Mouse (Mus musculus): ENCODE data around the gene Akt2. TPM values are rescaled to one million over a fixed set of nuclear protein-coding genes. Genes with fewer than 3 reads are reported as not detected.

Gene Akt2
- polyA plus RNA-seq, 1 experiment from 2014 or later = 98.8 TPM

- peak overlapping the region; percentile 98 for H3K27ac ChIP-seq
- H3K36me3 ChIP-seq = peaks cover 6% of the 10 kb centered on the region; the same call in 1 of the 2 replicates
- ATAC-seq (ENCODE audit: insufficient number of reproducible peaks, insufficient read depth, low FRiP score, low TSS enrichment, low read depth) = no peak
- H3K9ac ChIP-seq (replicated peaks) = peak overlapping the region; percentile 80; the same call in 1 of the 2 replicates
- H3K4me3 ChIP-seq (replicated peaks) = peak overlapping the region; percentile 63
- WGBS = 56% methylated on average over 4 of the region's 4 CpGs
- no peaks in the 10 kb centered on the region for H3K9me3 ChIP-seq
- H3K4me2 ChIP-seq = peak overlapping the region; percentile 78
- H3K4me1 ChIP-seq (replicated peaks) = peaks cover 11% of the 10 kb centered on the region
- no peaks in the 10 kb centered on the region for H3K27me3 ChIP-seq
Observed at GRCm38 (mm10) chr7:27590566-27591213, 662 bp upstream of the Akt2 start.

GRCm38 (mm10) chr7:27592217-27592929 is 1.0 kb downstream of the Akt2 start:
- peak overlapping the region; percentile 63 for H3K4me3 ChIP-seq (replicated peaks)
- 1% methylated on average over 17 of the region's 17 CpGs for WGBS

DNA sequence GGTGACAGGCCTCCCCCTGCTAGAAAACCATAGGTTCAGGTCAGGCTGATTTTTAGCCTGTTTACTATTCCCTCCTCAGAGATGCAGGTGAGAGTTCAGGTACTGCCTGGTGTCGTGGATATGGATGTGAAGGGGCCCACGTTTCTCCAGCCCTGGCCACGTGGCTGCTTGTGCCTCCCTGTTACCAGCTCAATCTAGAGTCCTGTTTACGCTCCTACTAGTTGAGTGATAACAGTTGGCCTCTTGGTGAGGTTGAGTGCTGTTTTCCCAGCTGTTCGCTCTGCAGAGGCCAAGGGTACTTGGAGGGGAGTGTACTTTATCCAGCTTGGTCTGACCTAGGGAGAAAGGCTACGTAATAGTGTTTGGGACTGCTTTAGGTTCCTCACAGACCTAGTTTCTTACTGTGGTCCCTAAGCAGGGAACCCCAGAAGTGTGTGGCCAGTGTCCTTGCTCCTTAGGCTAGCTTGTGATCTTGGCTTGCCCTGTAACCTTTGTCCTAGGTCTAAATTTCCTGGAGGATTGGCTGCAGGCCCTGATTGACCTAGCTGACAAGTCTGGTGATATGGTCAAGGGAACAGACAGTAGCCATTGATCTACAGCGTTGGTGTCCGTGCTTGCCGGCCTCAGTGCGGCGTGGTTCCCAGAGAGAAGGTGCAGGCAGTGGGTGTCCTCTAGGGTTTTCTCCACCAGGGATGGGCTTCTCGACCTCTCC is 1.7 kb downstream of the Akt2 start:
- 66% methylated on average over 12 of the region's 12 CpGs for WGBS
- no peak for ATAC-seq (ENCODE audit: insufficient number of reproducible peaks, insufficient read depth, low FRiP score, low TSS enrichment, low read depth)
- H3K36me3 ChIP-seq = peaks cover 9% of the 10 kb centered on the region; the same call in 1 of the 2 replicates
- H3K27me3 ChIP-seq = no peaks in the 10 kb centered on the region
- peak overlapping the region; percentile 78 for H3K4me2 ChIP-seq
- H3K9me3 ChIP-seq = no peaks in the 10 kb centered on the region
- peak overlapping the region; percentile 63 for H3K4me3 ChIP-seq (replicated peaks)
- peak overlapping the region; percentile 80 for H3K9ac ChIP-seq (replicated peaks)
- H3K4me1 ChIP-seq (replicated peaks) = peaks cover 23% of the 10 kb centered on the region
- H3K27ac ChIP-seq = peak overlapping the region; percentile 98

More at GRCm38 (mm10) chr7:27592217-27592929, 1.0 kb downstream of the Akt2 start:
- Histone ChIP-seq H3K27me3 (no peaks in the 10 kb centered on the region), H3K9me3 (no peaks in the 10 kb centered on the region), H3K4me2 (peak overlapping the region; percentile 78), H3K36me3 (peaks cover 9% of the 10 kb centered on the region; the same call in 1 of the 2 replicates), H3K9ac (replicated peaks) (peak overlapping the region; percentile 80), H3K27ac (peak overlapping the region; percentile 98), H3K4me1 (replicated peaks) (peaks cover 23% of the 10 kb centered on the region)
- ATAC-seq (ENCODE audit: insufficient number of reproducible peaks, insufficient read depth, low FRiP score, low TSS enrichment, low read depth) = peak; percentile 78

DNA sequence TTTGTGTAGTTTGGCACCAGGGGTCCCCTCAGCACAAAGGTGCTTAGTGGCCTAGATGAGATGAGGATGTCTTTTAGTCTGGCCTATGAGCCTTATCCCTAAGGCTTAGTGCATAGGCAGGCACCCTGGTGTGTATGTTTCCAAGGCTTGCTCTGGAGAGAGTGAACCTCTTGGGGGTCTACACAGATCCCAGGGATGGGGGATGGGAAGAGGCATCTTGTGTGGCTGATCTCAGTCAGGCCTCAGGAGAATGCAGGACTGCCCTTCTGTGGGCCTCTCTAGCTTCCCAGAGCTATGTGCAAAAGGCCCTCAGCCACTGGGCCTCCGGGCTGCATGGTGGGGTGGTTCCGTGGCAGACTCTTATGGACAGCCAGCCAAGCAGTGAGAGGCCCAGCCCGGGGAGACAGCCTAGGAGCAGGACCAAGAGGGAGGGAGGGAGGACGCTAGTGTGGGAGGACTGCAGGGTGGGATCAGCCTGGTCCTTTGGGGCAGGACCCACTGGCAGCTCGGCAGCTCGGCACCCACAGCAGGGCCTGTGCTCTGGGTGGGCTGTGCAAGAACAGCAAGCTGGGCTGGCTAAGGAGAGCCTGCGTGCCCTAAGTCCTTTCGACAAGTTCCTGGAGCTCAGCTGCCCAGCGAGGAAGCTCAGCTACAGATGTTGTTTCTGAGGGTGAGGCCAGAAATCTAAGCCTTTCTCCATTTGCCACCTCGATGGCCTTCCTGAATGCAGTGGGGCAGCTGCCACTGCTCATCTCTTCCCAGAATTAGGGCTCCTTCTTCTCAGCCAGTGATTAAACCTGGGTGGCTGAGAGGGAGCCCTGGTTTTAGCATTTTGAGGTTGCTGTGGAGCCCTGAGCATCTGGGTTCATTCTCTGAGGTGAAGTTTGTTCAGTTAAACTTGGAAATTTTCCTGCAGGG is 5.5 kb downstream of the Akt2 start:
- peaks cover 37% of the 10 kb centered on the region for H3K4me1 ChIP-seq (replicated peaks)
- H3K27me3 ChIP-seq = no peaks in the 10 kb centered on the region
- H3K9ac ChIP-seq (replicated peaks) = peak overlapping the region; percentile 1
- peaks cover 9% of the 10 kb centered on the region; the same call in 1 of the 2 replicates for H3K36me3 ChIP-seq
- ATAC-seq (ENCODE audit: insufficient number of reproducible peaks, insufficient read depth, low FRiP score, low TSS enrichment, low read depth) = no peak
- no peak overlapping the region for H3K4me3 ChIP-seq (replicated peaks)
- no peaks in the 10 kb centered on the region for H3K9me3 ChIP-seq
- no peak overlapping the region for H3K4me2 ChIP-seq
- H3K27ac ChIP-seq = peak overlapping the region; percentile 75
- WGBS = 56% methylated on average over 10 of the region's 10 CpGs

- Histone ChIP-seq H3K9ac (replicated peaks) (no peak overlapping the region), H3K4me1 (replicated peaks) (peaks cover 35% of the 10 kb centered on the region), H3K27me3 (no peaks in the 10 kb centered on the region), H3K36me3 (peaks cover 9% of the 10 kb centered on the region; the same call in 1 of the 2 replicates), H3K9me3 (no peaks in the 10 kb centered on the region), H3K27ac (no peak overlapping the region), H3K4me2 (no peak overlapping the region), H3K4me3 (replicated peaks) (no peak overlapping the region)
- ATAC-seq (ENCODE audit: insufficient number of reproducible peaks, insufficient read depth, low FRiP score, low TSS enrichment, low read depth) = no peak
- 69% methylated on average over 7 of the region's 7 CpGs for WGBS
Observed at GRCm38 (mm10) chr7:27598053-27598452, 6.7 kb downstream of the Akt2 start.

- no peak for ATAC-seq (ENCODE audit: insufficient number of reproducible peaks, insufficient read depth, low FRiP score, low TSS enrichment, low read depth)
- H3K27me3 ChIP-seq = no peaks in the 10 kb centered on the region
- no peaks in the 10 kb centered on the region for H3K36me3 ChIP-seq
- peaks cover 44% of the 10 kb centered on the region for H3K4me1 ChIP-seq (replicated peaks)
- H3K4me3 ChIP-seq (replicated peaks) = no peak overlapping the region
- H3K9ac ChIP-seq (replicated peaks) = no peak overlapping the region
- no peak overlapping the region for H3K4me2 ChIP-seq
- H3K27ac ChIP-seq = peak overlapping the region; percentile 53; the same call in 1 of the 2 replicates
- WGBS = 69% methylated on average over 4 of the region's 4 CpGs
- no peaks in the 10 kb centered on the region for H3K9me3 ChIP-seq
Observed at GRCm38 (mm10) chr7:27601628-27602027, 10.3 kb downstream of the Akt2 start.

- ATAC-seq (ENCODE audit: insufficient number of reproducible peaks, insufficient read depth, low FRiP score, low TSS enrichment, low read depth) = no peak
- H3K9ac ChIP-seq (replicated peaks) = 0 out of 2 replicates have a peak overlapping the region, but pooled peaks have one; percentile 28
- peaks cover 44% of the 10 kb centered on the region for H3K4me1 ChIP-seq (replicated peaks)
- 75% methylated on average over 2 of the region's 2 CpGs for WGBS
- no peaks in the 10 kb centered on the region for H3K36me3 ChIP-seq
- H3K9me3 ChIP-seq = no peaks in the 10 kb centered on the region
- H3K27me3 ChIP-seq = no peaks in the 10 kb centered on the region
- no peak overlapping the region for H3K4me2 ChIP-seq
- H3K4me3 ChIP-seq (replicated peaks) = no peak overlapping the region
- no peak overlapping the region for H3K27ac ChIP-seq
Observed at GRCm38 (mm10) chr7:27602161-27602560, 10.8 kb downstream of the Akt2 start.

- ATAC-seq (ENCODE audit: insufficient number of reproducible peaks, insufficient read depth, low FRiP score, low TSS enrichment, low read depth) = no peak
- H3K4me1 ChIP-seq (replicated peaks) = peaks cover 51% of the 10 kb centered on the region
- WGBS = 87% methylated on average over 7 of the region's 7 CpGs
Observed at GRCm38 (mm10) chr7:27602835-27603234, 11.5 kb downstream of the Akt2 start.

DNA sequence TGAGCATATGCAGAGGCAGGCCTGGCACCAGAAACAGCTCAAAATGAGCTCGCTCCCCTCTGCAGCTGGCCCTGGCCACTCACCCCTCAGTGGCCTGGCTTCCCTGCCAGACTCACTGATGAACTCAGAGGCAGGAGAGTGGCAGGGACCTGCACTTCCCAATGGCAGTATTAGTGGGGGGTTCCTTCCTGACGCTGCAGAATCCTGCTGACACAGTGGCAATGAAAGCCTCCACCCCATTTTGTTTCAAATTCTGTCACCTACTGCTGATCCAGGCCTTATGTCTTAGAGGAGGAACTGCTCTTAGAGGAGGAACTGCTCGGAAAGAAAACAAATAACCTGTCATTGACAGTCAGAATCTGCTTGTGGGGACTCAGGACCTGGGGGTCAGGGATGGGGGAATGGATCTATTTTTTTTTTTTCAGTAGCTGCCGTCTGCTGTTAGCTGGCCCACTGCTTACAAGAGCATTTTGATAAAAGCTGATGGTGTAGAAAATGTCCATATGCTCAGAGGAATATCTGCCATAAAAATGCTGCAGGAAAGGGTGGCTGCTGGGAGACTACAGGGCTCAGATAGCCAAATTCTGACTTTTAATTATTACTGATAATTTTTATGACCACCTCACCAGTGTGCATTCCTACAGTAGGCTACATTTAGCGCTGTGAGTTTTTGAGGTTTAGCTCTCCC is 13.5 kb downstream of the Akt2 start:
- no peaks in the 10 kb centered on the region for H3K9me3 ChIP-seq
- H3K4me1 ChIP-seq (replicated peaks) = peaks cover 50% of the 10 kb centered on the region
- peaks cover 18% of the 10 kb centered on the region for H3K36me3 ChIP-seq
- H3K9ac ChIP-seq (replicated peaks) = no peak overlapping the region
- H3K27me3 ChIP-seq = no peaks in the 10 kb centered on the region
- H3K27ac ChIP-seq = peak overlapping the region; percentile 57
- H3K4me2 ChIP-seq = no peak overlapping the region
- H3K4me3 ChIP-seq (replicated peaks) = no peak overlapping the region
- WGBS = 52% methylated on average over 5 of the region's 5 CpGs
- no peak for ATAC-seq (ENCODE audit: insufficient number of reproducible peaks, insufficient read depth, low FRiP score, low TSS enrichment, low read depth)

More at GRCm38 (mm10) chr7:27602835-27603234, 11.5 kb downstream of the Akt2 start:
- H3K9me3 ChIP-seq = no peaks in the 10 kb centered on the region
- H3K4me2 ChIP-seq = no peak overlapping the region
- H3K27me3 ChIP-seq = no peaks in the 10 kb centered on the region
- H3K9ac ChIP-seq (replicated peaks) = no peak overlapping the region
- 0 out of 2 replicates have a peak, but pooled peaks cover 3% of the 10 kb centered on the region for H3K36me3 ChIP-seq
- no peak overlapping the region for H3K4me3 ChIP-seq (replicated peaks)
- no peak overlapping the region for H3K27ac ChIP-seq
